Mouse (Mus musculus): ENCODE measurements around the gene Olfr593. TPM values are rescaled to one million over a fixed set of nuclear protein-coding genes. Genes with fewer than 3 reads are reported as not detected.
"Not testable (repeated sequence)": the region's sequence is repeated elsewhere in the genome, so short reads cannot be mapped to it uniquely, and the experiment has no call there.

The Olfr593 gene
- not detected in 2 replicates for polyA plus RNA-seq (2015; fragmentation: Nextera tagmentation; extraction: Ambion mirVana)

GRCm38 (mm10) chr7:103211562-103211961 lies at the start of gene Olfr593:
Gene Olfr593, plus strand, starts transcription at chr7:103211862.
- H3K4me1 ChIP-seq: no peaks in the 10 kb centered on the region
- H3K27me3 ChIP-seq: no peaks in the 10 kb centered on the region
- WGBS: 81% methylated on average over 1 of the region's 1 CpGs
- H3K4me3 ChIP-seq (replicated peaks): no peak within 1 kb of the TSS
- H3K4me2 ChIP-seq: no peak within 1 kb of the TSS
- H3K27ac ChIP-seq: no peak within 1 kb of the TSS
- H3K36me3 ChIP-seq: no peaks in the 10 kb centered on the region
- ATAC-seq (replicated peaks; ENCODE audit: low FRiP score): no peak
- no peaks in the 10 kb centered on the region for H3K9me3 ChIP-seq (replicated peaks)
- no peak within 1 kb of the TSS for H3K9ac ChIP-seq

DNA sequence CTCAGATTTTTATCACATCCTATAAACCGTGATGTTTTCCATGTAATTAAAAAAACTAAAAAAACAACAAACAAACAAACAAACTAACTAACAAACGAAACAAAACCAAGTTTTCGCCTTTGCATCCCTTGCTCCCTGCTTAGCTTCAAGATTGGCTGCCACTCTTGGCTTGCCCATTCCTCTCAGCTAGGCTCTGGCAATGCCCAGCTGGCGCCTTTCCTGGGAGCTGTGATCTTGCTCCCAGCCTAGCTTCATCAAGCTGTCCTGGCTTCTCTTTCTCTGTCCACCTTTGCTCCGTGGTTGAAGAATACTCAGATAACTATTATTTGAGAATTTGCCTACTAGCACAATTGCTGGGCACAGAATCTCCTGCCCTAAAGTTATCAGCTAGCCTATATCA lies 42.0 kb upstream of the Olfr593 start:
- 84% methylated on average over 5 of the region's 5 CpGs for WGBS
- no peak overlapping the region for H3K9ac ChIP-seq

GRCm38 (mm10) chr7:103178240-103178639 lies 33.4 kb upstream of the Olfr593 start, which contains the start of gene Olfr591:
Gene Olfr591, minus strand, starts transcription at chr7:103178340.
- no peak for ATAC-seq (replicated peaks; ENCODE audit: low FRiP score)
- Histone ChIP-seq H3K9me3 (replicated peaks) (no peaks in the 10 kb centered on the region), H3K27me3 (no peaks in the 10 kb centered on the region), H3K4me3 (replicated peaks) (no peak within 1 kb of the TSS), H3K4me1 (no peaks in the 10 kb centered on the region), H3K9ac (no peak within 1 kb of the TSS), H3K27ac (no peak within 1 kb of the TSS), H3K36me3 (no peaks in the 10 kb centered on the region), H3K4me2 (no peak within 1 kb of the TSS)
- WGBS: 79% methylated on average over 1 of the region's 1 CpGs

More for the DNA sequence above, 42.0 kb upstream of the Olfr593 start:
- Histone ChIP-seq H3K27me3 (no peaks in the 10 kb centered on the region), H3K4me1 (no peaks in the 10 kb centered on the region), H3K4me2 (no peak overlapping the region), H3K4me3 (replicated peaks) (no peak overlapping the region), H3K27ac (no peak overlapping the region), H3K9me3 (replicated peaks) (0 out of 2 replicates have a peak, but pooled peaks cover 2% of the 10 kb centered on the region), H3K36me3 (no peaks in the 10 kb centered on the region)
- no peak for ATAC-seq (replicated peaks; ENCODE audit: low FRiP score)

DNA sequence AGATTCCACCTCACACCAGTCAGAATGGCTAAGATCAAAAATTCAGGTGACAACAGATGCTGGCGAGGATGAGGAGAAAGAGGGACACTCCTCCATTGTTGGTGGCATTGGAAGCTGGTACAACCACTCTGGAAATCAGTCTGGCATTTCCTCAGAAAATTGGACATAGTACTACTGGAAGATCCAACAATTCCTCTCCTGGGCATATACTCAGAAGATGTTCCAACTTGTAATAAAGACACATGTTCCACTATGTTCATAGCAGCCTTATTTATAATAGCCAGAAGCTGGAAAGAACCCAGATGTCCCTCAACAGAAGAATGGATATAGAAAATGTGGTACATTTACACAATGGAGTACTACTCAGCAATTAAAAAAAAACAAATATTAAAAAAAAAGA lies 27.2 kb upstream of the Olfr593 start, which contains the start of gene Olfr592:
Gene Olfr592 (plus strand): TSS at position 301 of the 400 bp plus-strand sequence.
- H3K9ac ChIP-seq; H3K36me3 ChIP-seq; H3K27ac ChIP-seq; H3K4me1 ChIP-seq; H3K4me3 ChIP-seq (replicated peaks); ATAC-seq (replicated peaks; ENCODE audit: low FRiP score); H3K4me2 ChIP-seq; H3K27me3 ChIP-seq; H3K9me3 ChIP-seq (replicated peaks): not testable (repeated sequence)
- 76% methylated on average over 1 of the region's 1 CpGs for WGBS

- WGBS: 88% methylated on average over 5 of the region's 5 CpGs
- H3K9me3 ChIP-seq (replicated peaks); ATAC-seq (replicated peaks; ENCODE audit: low FRiP score); H3K36me3 ChIP-seq; H3K4me2 ChIP-seq; H3K4me3 ChIP-seq (replicated peaks); H3K27ac ChIP-seq; H3K4me1 ChIP-seq; H3K9ac ChIP-seq; H3K27me3 ChIP-seq: not testable (repeated sequence)
These were observed 388 bp downstream of the Olfr593 start for GRCm38 (mm10) chr7:103212050-103212449.

DNA sequence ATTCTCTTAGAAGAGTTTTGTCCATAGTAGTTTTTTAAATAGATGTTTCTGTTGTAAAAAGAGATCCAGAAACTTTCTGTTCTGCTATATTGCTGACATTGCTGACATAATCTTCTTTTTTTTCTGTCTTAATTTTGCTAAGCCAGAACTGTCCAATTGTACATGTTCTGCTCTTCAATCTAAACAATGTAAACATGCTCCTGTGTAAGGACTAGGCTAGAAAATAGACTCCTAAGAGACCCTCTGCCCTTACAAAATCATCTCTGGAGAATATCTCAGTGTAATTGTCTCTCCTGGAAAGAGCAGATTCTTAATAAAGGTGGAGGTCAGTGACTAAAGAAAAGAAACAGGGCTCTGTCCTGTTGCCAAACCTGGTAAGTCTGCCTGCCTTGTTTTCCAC lies 5.0 kb downstream of the Olfr593 start, which contains the start of gene Olfr594:
Gene Olfr594 (plus strand): TSS at position 301 of the 400 bp plus-strand sequence.
- H3K27me3 ChIP-seq: no peaks in the 10 kb centered on the region
- no peak within 1 kb of the TSS for H3K4me3 ChIP-seq (replicated peaks)
- H3K9ac ChIP-seq: no peak within 1 kb of the TSS
- H3K27ac ChIP-seq: no peak within 1 kb of the TSS
- H3K9me3 ChIP-seq (replicated peaks): no peaks in the 10 kb centered on the region
- H3K4me2 ChIP-seq: no peak within 1 kb of the TSS
- H3K36me3 ChIP-seq: no peaks in the 10 kb centered on the region
- no peaks in the 10 kb centered on the region for H3K4me1 ChIP-seq
- no peak for ATAC-seq (replicated peaks; ENCODE audit: low FRiP score)

GRCm38 (mm10) chr7:103252405-103252804 lies 40.7 kb downstream of the Olfr593 start, which contains the start of gene Usp17ld:
Gene Usp17ld, minus strand, starts transcription at chr7:103252505.
- H3K27me3 ChIP-seq; H3K9me3 ChIP-seq (replicated peaks); H3K36me3 ChIP-seq; H3K4me2 ChIP-seq; H3K4me3 ChIP-seq (replicated peaks); H3K9ac ChIP-seq; ATAC-seq (replicated peaks; ENCODE audit: low FRiP score); H3K27ac ChIP-seq; H3K4me1 ChIP-seq: not testable (repeated sequence)

Small RNA genes lying within 50 kb of the gene (microRNA-seq; reads per million reads assigned to microRNA genes)
- gene Gm25171: not detected

Other genes starting within 250 kb of the Olfr593 start
- not detected in 2 replicates for gene Olfr576, start 249.2 kb upstream of the Olfr593 start, polyA plus RNA-seq (2015; fragmentation: Nextera tagmentation; extraction: Ambion mirVana)
- gene Olfr577, start 235.9 kb upstream of the Olfr593 start, polyA plus RNA-seq (2015; fragmentation: Nextera tagmentation; extraction: Ambion mirVana): not detected in 2 replicates
- not detected in 2 replicates for gene Olfr578, start 222.5 kb upstream of the Olfr593 start, polyA plus RNA-seq (2015; fragmentation: Nextera tagmentation; extraction: Ambion mirVana)
- gene Olfr582, start 173.8 kb upstream of the Olfr593 start, polyA plus RNA-seq (2015; fragmentation: Nextera tagmentation; extraction: Ambion mirVana): not detected in 2 replicates
- gene Olfr583, start 160.6 kb upstream of the Olfr593 start, polyA plus RNA-seq (2015; fragmentation: Nextera tagmentation; extraction: Ambion mirVana): not detected in 2 replicates
- not detected in 2 replicates for gene Olfr584, start 130.0 kb upstream of the Olfr593 start, polyA plus RNA-seq (2015; fragmentation: Nextera tagmentation; extraction: Ambion mirVana)
- gene Olfr585, start 114.1 kb upstream of the Olfr593 start, polyA plus RNA-seq (2015; fragmentation: Nextera tagmentation; extraction: Ambion mirVana): not detected in 2 replicates
- gene Olfr586, start 86.2 kb upstream of the Olfr593 start, polyA plus RNA-seq (2015; fragmentation: Nextera tagmentation; extraction: Ambion mirVana): not detected in 2 replicates
- not detected in 2 replicates for gene Olfr588-ps1, start 71.0 kb upstream of the Olfr593 start, polyA plus RNA-seq (2015; fragmentation: Nextera tagmentation; extraction: Ambion mirVana)
- not detected in 2 replicates for gene Olfr589, start 55.5 kb upstream of the Olfr593 start, polyA plus RNA-seq (2015; fragmentation: Nextera tagmentation; extraction: Ambion mirVana)
- not detected in 2 replicates for gene Olfr591, start 33.5 kb upstream of the Olfr593 start, polyA plus RNA-seq (2015; fragmentation: Nextera tagmentation; extraction: Ambion mirVana)
- gene Olfr592, start 27.1 kb upstream of the Olfr593 start, polyA plus RNA-seq (2015; fragmentation: Nextera tagmentation; extraction: Ambion mirVana): not detected in 2 replicates
- gene Olfr594, start 5.1 kb downstream of the Olfr593 start, polyA plus RNA-seq (2015; fragmentation: Nextera tagmentation; extraction: Ambion mirVana): not detected in 2 replicates
- gene Usp17ld, start 40.6 kb downstream of the Olfr593 start, polyA plus RNA-seq (2015; fragmentation: Nextera tagmentation; extraction: Ambion mirVana): not detected in 2 replicates
- gene Olfr596, start 93.8 kb downstream of the Olfr593 start, polyA plus RNA-seq (2015; fragmentation: Nextera tagmentation; extraction: Ambion mirVana): not detected in 2 replicates
- not detected in 2 replicates for gene Olfr597, start 104.5 kb downstream of the Olfr593 start, polyA plus RNA-seq (2015; fragmentation: Nextera tagmentation; extraction: Ambion mirVana)
- gene Olfr598, start 111.7 kb downstream of the Olfr593 start, polyA plus RNA-seq (2015; fragmentation: Nextera tagmentation; extraction: Ambion mirVana): not detected in 2 replicates
- gene Olfr599, start 124.1 kb downstream of the Olfr593 start, polyA plus RNA-seq (2015; fragmentation: Nextera tagmentation; extraction: Ambion mirVana): not detected in 2 replicates
- not detected in 2 replicates for gene Olfr600, start 137.8 kb downstream of the Olfr593 start, polyA plus RNA-seq (2015; fragmentation: Nextera tagmentation; extraction: Ambion mirVana)
- gene Olfr601, start 150.8 kb downstream of the Olfr593 start, polyA plus RNA-seq (2015; fragmentation: Nextera tagmentation; extraction: Ambion mirVana): not detected in 2 replicates
- gene Olfr603, start 174.3 kb downstream of the Olfr593 start, polyA plus RNA-seq (2015; fragmentation: Nextera tagmentation; extraction: Ambion mirVana): not detected in 2 replicates
- not detected in 2 replicates for gene Usp17lc, start 203.2 kb downstream of the Olfr593 start, polyA plus RNA-seq (2015; fragmentation: Nextera tagmentation; extraction: Ambion mirVana)
- not detected in 2 replicates for gene Olfr605, start 233.6 kb downstream of the Olfr593 start, polyA plus RNA-seq (2015; fragmentation: Nextera tagmentation; extraction: Ambion mirVana)
- not detected in 2 replicates for gene Olfr606, start 237.2 kb downstream of the Olfr593 start, polyA plus RNA-seq (2015; fragmentation: Nextera tagmentation; extraction: Ambion mirVana)